Mouse (Mus musculus) embryonic facial prominence, embryonic 11.5 days (tissue): Measurements from ENCODE around the gene Osbpl3. TPM values are rescaled to one million over a fixed set of nuclear protein-coding genes. Genes with fewer than 3 reads are reported as not detected.

ENCODE experiments used
- ATAC-seq: fragments of 200-750 bp; cut with Nextera tagmentation; replicated peaks from 2 replicates; pipeline ENCODE4 v1.8.0; 2017; ENCODE audit warnings: low read depth; ENCODE audit not compliant: insufficient number of reproducible peaks, low FRiP score, low TSS enrichment
- DNase-seq: peaks from one replicate; pipeline ENCODE4 v3.0.0-alpha.2; 2015; ENCODE audit warnings: low spot score
- H3K27ac ChIP-seq: fragments of 300-500 bp; sonication (generic); replicated peaks from 2 replicates; pipeline ENCODE4 v1.5.1; 2014; ENCODE audit warnings: mild to moderate bottlenecking, low read depth, low read length, control low read depth
- H3K27me3 ChIP-seq: fragments of 300-500 bp; sonication (generic); 2 replicates; pipeline ENCODE4 v1.6.1; 2014; ENCODE audit warnings: mild to moderate bottlenecking, low read length, moderate library complexity, mixed read lengths; ENCODE audit not compliant: control insufficient read depth, insufficient read depth
- H3K36me3 ChIP-seq: fragments of 300-500 bp; sonication (generic); replicated peaks from 2 replicates; pipeline ENCODE4 v1.6.1; 2014; ENCODE audit warnings: low read depth, mild to moderate bottlenecking, low read length, moderate library complexity, mixed read lengths; ENCODE audit not compliant: control insufficient read depth, insufficient read depth
- H3K4me1 ChIP-seq: fragments of 300-500 bp; sonication (generic); 2 replicates; pipeline ENCODE4 v1.6.1; 2014; ENCODE audit warnings: low read length, mixed read lengths; ENCODE audit not compliant: control insufficient read depth, insufficient read depth
- H3K4me2 ChIP-seq: fragments of 300-500 bp; sonication (generic); 2 replicates; pipeline ENCODE4 v1.6.1; 2014; ENCODE audit warnings: low read depth, mild to moderate bottlenecking, control low read depth, low read length, moderate library complexity
- H3K4me3 ChIP-seq: fragments of 300-500 bp; sonication (generic); 2 replicates; pipeline ENCODE4 v1.5.1; 2014; ENCODE audit warnings: low read depth, low read length, control low read depth
- H3K9ac ChIP-seq: fragments of 300-500 bp; sonication (generic); replicated peaks from 2 replicates; pipeline ENCODE4 v1.6.1; 2014; ENCODE audit warnings: mild to moderate bottlenecking, control low read depth, low read length
- H3K9me3 ChIP-seq: fragments of 300-500 bp; sonication (generic); replicated peaks from 2 replicates; pipeline ENCODE4 v1.6.1; 2016; ENCODE audit warnings: mild to moderate bottlenecking, low read length, inconsistent platforms, mixed read lengths; ENCODE audit not compliant: control insufficient read depth
- WGBS: fragments of 180-500 bp; shearing (Covaris S2); extraction: QIAGEN DNeasy Blood & Tissue Kit; methylation state at CpG from one replicate; pipeline ENCODE4 v1.1.7; 2014; 5-methylcytosine and 5-hydroxymethylcytosine counted together
- polyA plus RNA-seq: library from polyadenylated mRNA; unstranded; fragments of >200 nt; fragmentation: Nextera tagmentation; extraction: Ambion mirVana; gene quantifications from 2 replicates; pipeline ENCODE4 v1.2.1, GENCODE M21; 2014

The Osbpl3 gene
- polyA plus RNA-seq, 1 experiment from 2014 or later: 9.0 TPM

- Histone ChIP-seq H3K27me3 (no peaks in the 10 kb centered on the region), H3K9ac (no peak overlapping the region), H3K36me3 (no peaks in the 10 kb centered on the region), H3K27ac (no peak overlapping the region), H3K4me1 (no peaks in the 10 kb centered on the region), H3K9me3 (no peaks in the 10 kb centered on the region), H3K4me2 (no peak overlapping the region), H3K4me3 (no peak overlapping the region)
- WGBS: 94% methylated on average over 11 of the region's 11 CpGs
- DNase-seq: no peak
- no peak for ATAC-seq
Observed at GRCm38 (mm10) chr6:50486035-50486902, 30.3 kb upstream of the Osbpl3 start.

DNA sequence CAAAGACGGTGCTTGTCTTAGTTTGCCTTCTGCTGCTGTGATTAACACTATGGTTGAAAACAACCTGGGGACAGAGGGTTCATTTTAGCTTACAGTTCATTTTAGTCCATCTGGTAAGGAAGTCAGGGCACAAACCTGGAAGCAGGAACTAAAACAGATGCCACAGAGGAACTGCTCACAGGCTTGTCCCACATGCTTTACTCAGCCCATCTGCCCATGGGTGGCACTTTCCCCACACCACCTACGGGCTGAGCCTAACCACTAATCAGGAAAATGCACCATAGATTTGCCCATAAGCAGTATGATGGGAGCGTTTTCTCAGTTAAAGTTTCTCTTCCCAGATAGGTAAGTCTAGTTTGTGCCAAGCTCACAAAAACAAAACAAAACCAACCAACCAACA, 27.4 kb upstream of the Osbpl3 start:
- WGBS: 91% methylated on average over 3 of the region's 3 CpGs
- Histone ChIP-seq H3K27me3 (no peaks in the 10 kb centered on the region), H3K36me3 (no peaks in the 10 kb centered on the region), H3K4me2 (no peak overlapping the region), H3K9me3 (no peaks in the 10 kb centered on the region), H3K4me1 (no peaks in the 10 kb centered on the region), H3K4me3 (no peak overlapping the region), H3K27ac (no peak overlapping the region), H3K9ac (no peak overlapping the region)
- no peak for DNase-seq
- ATAC-seq: no peak

GRCm38 (mm10) chr6:50481460-50481859, 25.5 kb upstream of the Osbpl3 start:
- WGBS: 87% methylated on average over 5 of the region's 5 CpGs
- Histone ChIP-seq H3K4me3 (no peak overlapping the region), H3K36me3 (no peaks in the 10 kb centered on the region), H3K9ac (no peak overlapping the region), H3K4me1 (no peaks in the 10 kb centered on the region), H3K27ac (no peak overlapping the region), H3K4me2 (no peak overlapping the region), H3K9me3 (no peaks in the 10 kb centered on the region), H3K27me3 (no peaks in the 10 kb centered on the region)
- DNase-seq: no peak
- no peak for ATAC-seq

- Histone ChIP-seq H3K27me3 (no peaks in the 10 kb centered on the region), H3K27ac (no peak overlapping the region), H3K4me3 (no peak overlapping the region), H3K4me2 (no peak overlapping the region), H3K4me1 (no peaks in the 10 kb centered on the region), H3K36me3 (no peaks in the 10 kb centered on the region), H3K9ac (no peak overlapping the region), H3K9me3 (no peaks in the 10 kb centered on the region)
- WGBS: 73% methylated on average over 3 of the region's 3 CpGs
- DNase-seq (no peak), ATAC-seq (no peak)
Observed at GRCm38 (mm10) chr6:50466451-50466850, 10.4 kb upstream of the Osbpl3 start.

- ATAC-seq: no peak
- H3K9ac ChIP-seq: no peak overlapping the region
- H3K4me3 ChIP-seq: no peak overlapping the region
- no peak overlapping the region for H3K4me2 ChIP-seq
- 79% methylated on average over 9 of the region's 9 CpGs for WGBS
- no peak for DNase-seq
- no peaks in the 10 kb centered on the region for H3K9me3 ChIP-seq
- H3K27me3 ChIP-seq: no peaks in the 10 kb centered on the region
- no peaks in the 10 kb centered on the region for H3K4me1 ChIP-seq
- no peaks in the 10 kb centered on the region for H3K36me3 ChIP-seq
- H3K27ac ChIP-seq: no peak overlapping the region
Observed at GRCm38 (mm10) chr6:50464690-50465485, 8.9 kb upstream of the Osbpl3 start.

- no peaks in the 10 kb centered on the region for H3K9me3 ChIP-seq
- no peaks in the 10 kb centered on the region for H3K36me3 ChIP-seq
- no peak for DNase-seq
- H3K9ac ChIP-seq: no peak overlapping the region
- H3K4me1 ChIP-seq: no peaks in the 10 kb centered on the region
- ATAC-seq: no peak
- WGBS: 75% methylated on average over 4 of the region's 4 CpGs
- no peaks in the 10 kb centered on the region for H3K27me3 ChIP-seq
- H3K4me3 ChIP-seq: no peak overlapping the region
- no peak overlapping the region for H3K4me2 ChIP-seq
- H3K27ac ChIP-seq: no peak overlapping the region
Observed at GRCm38 (mm10) chr6:50462026-50462425, 6.0 kb upstream of the Osbpl3 start.

- H3K9me3 ChIP-seq: no peaks in the 10 kb centered on the region
- H3K27me3 ChIP-seq: no peaks in the 10 kb centered on the region
- no peak overlapping the region for H3K4me3 ChIP-seq
- H3K27ac ChIP-seq: no peak overlapping the region
- DNase-seq (no peak), ATAC-seq (no peak)
- no peak overlapping the region for H3K4me2 ChIP-seq
- no peaks in the 10 kb centered on the region for H3K36me3 ChIP-seq
- H3K9ac ChIP-seq: no peak overlapping the region
- WGBS: 84% methylated on average over 3 of the region's 3 CpGs
- H3K4me1 ChIP-seq: no peaks in the 10 kb centered on the region
Observed at GRCm38 (mm10) chr6:50461585-50461984, 5.6 kb upstream of the Osbpl3 start.

- Histone ChIP-seq H3K9me3 (no peaks in the 10 kb centered on the region), H3K27me3 (no peaks in the 10 kb centered on the region), H3K9ac (no peak overlapping the region), H3K27ac (no peak overlapping the region), H3K4me1 (no peaks in the 10 kb centered on the region), H3K4me3 (no peak overlapping the region), H3K4me2 (no peak overlapping the region), H3K36me3 (no peaks in the 10 kb centered on the region)
- 92% methylated on average over 5 of the region's 5 CpGs for WGBS
- DNase-seq (no peak), ATAC-seq (no peak)
Observed at GRCm38 (mm10) chr6:50460646-50461045, 4.6 kb upstream of the Osbpl3 start.
